Mouse (Mus musculus) E14TG2a.4 (cell line): Measurements from ENCODE around the gene Abca17.

Source experiments
- H3K27me3 ChIP-seq: 2 replicates; pipeline ENCODE4 v1.6.1; 2014; ENCODE audit warnings: low read length, control low read depth; ENCODE audit not compliant: insufficient read depth
- H3K36me3 ChIP-seq: 2 replicates; pipeline ENCODE4 v1.6.1; 2014; ENCODE audit warnings: low read length, control low read depth; ENCODE audit not compliant: insufficient read depth
- H3K4me1 ChIP-seq: replicated peaks from 2 replicates; pipeline ENCODE4 v1.6.1; 2014; ENCODE audit warnings: low read depth, low read length, control low read depth
- H3K4me3 ChIP-seq: replicated peaks from 2 replicates; pipeline ENCODE4 v1.5.1; 2014; ENCODE audit warnings: mild to moderate bottlenecking, low read length
- H3K9me3 ChIP-seq: 2 replicates; pipeline ENCODE4 v1.6.1; 2014; ENCODE audit warnings: low read length, control low read depth
- CTCF ChIP-seq: conservative IDR thresholded peaks from 2 replicates; pipeline ENCODE4 v1.5.1; 2014; ENCODE audit warnings: low read length
- NANOG ChIP-seq: IDR thresholded peaks from 2 replicates; pipeline ENCODE4 v1.6.1; 2014; ENCODE audit warnings: borderline replicate concordance, low read length, mixed read lengths
- POU5F1 ChIP-seq: IDR thresholded peaks from 2 replicates; pipeline ENCODE4 v1.6.1; 2014; ENCODE audit warnings: low read length, borderline replicate concordance

Abca17 gene

GRCm38 (mm10) chr17:24244061-24244460 lies 106.8 kb downstream of the Abca17 start:
- H3K4me3 ChIP-seq: no peak overlapping the region
- TF ChIP-seq POU5F1: no peak
- TF ChIP-seq NANOG: no peak
- no peak for TF ChIP-seq CTCF
- peaks cover 31% of the 10 kb centered on the region for H3K4me1 ChIP-seq
- no peaks in the 10 kb centered on the region for H3K27me3 ChIP-seq
- peaks cover 93% of the 10 kb centered on the region for H3K36me3 ChIP-seq
- H3K9me3 ChIP-seq: peaks cover 7% of the 10 kb centered on the region; the same call in 1 of the 2 replicates

DNA sequence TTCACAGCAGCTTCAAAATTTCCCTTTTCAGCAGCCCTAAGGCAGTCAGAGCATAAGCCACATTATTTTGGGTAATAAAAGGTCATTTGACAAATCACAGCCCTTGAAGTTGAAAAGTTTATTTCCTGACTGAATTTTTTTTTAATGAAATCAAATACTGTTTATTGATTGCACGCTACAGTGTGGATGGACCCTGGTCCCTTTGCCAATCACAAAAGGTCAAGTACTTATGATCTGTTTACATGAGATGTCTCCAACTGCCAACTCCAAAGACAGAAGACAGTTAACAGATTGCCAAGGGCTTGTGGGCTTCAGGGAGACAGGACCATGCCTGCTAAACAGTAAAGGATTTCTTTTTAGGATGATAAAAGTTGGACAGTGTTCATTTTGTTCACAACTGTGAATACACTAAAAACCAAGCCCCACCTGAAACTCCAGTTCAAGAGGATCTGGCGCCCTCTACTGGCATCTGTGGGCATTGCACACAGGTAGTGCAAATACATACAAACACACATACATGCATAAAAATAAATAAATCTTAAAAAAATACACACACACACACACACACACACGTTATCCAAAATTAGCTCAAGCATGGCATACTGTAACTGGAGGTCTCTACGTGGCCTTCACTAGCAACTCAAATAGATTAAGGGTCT lies 107.4 kb downstream of the Abca17 start:
- TF ChIP-seq CTCF (peak; percentile 41), NANOG (no peak)
- H3K36me3 ChIP-seq: peaks cover 93% of the 10 kb centered on the region
- peaks cover 7% of the 10 kb centered on the region; the same call in 1 of the 2 replicates for H3K9me3 ChIP-seq
- no peaks in the 10 kb centered on the region for H3K27me3 ChIP-seq
- peaks cover 28% of the 10 kb centered on the region for H3K4me1 ChIP-seq
- no peak overlapping the region for H3K4me3 ChIP-seq

GRCm38 (mm10) chr17:24236921-24237320 lies 113.9 kb downstream of the Abca17 start:
- Histone ChIP-seq H3K9me3 (peaks cover 7% of the 10 kb centered on the region; the same call in 1 of the 2 replicates), H3K36me3 (peaks cover 99% of the 10 kb centered on the region), H3K4me3 (no peak overlapping the region), H3K4me1 (peaks cover 25% of the 10 kb centered on the region), H3K27me3 (no peaks in the 10 kb centered on the region)
- no peak for TF ChIP-seq NANOG
- TF ChIP-seq POU5F1: no peak
- no peak for TF ChIP-seq CTCF

DNA sequence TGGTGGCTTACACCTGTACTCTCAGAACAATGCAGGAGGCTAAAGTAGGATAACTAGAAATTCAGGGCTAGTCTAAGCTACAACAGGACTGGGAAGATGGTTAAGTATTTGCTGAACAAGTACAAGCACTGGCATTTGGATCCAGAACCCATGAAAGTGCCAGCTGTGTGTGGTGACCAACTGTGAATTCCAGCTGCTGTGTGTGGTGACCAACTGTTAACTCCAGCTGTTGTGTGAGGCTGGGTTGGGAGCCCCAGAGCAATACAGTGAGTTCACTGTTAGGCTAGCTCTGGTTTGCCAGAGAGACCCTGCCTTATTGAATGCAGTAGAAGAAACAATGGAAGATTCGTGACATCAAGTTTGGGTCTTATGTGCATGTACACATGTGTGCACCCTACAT lies 114.4 kb downstream of the Abca17 start:
- TF ChIP-seq NANOG (no peak), CTCF (no peak), POU5F1 (no peak)
- Histone ChIP-seq H3K9me3 (peaks cover 7% of the 10 kb centered on the region; the same call in 1 of the 2 replicates), H3K36me3 (peaks cover 99% of the 10 kb centered on the region), H3K4me1 (peaks cover 29% of the 10 kb centered on the region), H3K4me3 (no peak overlapping the region), H3K27me3 (no peaks in the 10 kb centered on the region)

- H3K4me3 ChIP-seq: no peak overlapping the region
Measured at GRCm38 (mm10) chr17:24227941-24228340, 122.9 kb downstream of the Abca17 start.

DNA sequence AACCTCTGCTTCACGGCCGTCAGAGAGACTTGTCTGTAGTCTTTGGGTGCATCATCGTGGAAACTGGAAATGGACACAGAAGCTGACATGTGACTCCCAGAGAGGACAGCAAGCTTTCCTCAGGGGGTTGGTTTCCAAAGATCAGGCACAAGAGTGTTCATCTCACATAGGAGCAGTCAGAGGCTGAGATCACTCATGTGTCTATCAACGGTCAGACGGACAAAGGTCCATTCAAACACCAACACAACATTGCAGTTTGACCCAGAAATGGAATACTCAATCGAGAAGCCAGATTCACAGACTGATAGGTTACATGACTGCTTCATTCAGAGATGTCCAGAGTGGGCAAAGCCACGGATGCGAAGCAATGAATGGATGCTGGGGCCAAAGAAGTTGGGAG lies 124.1 kb downstream of the Abca17 start:
- no peaks in the 10 kb centered on the region for H3K9me3 ChIP-seq
- peaks cover 89% of the 10 kb centered on the region for H3K36me3 ChIP-seq
- H3K27me3 ChIP-seq: no peaks in the 10 kb centered on the region
- TF ChIP-seq CTCF: no peak
- TF ChIP-seq NANOG: no peak
- TF ChIP-seq POU5F1: no peak
- peaks cover 54% of the 10 kb centered on the region for H3K4me1 ChIP-seq
- no peak overlapping the region for H3K4me3 ChIP-seq

More at GRCm38 (mm10) chr17:24227941-24228340, 122.9 kb downstream of the Abca17 start:
- peaks cover 49% of the 10 kb centered on the region for H3K4me1 ChIP-seq
- H3K27me3 ChIP-seq: no peaks in the 10 kb centered on the region
- TF ChIP-seq POU5F1: no peak
- no peak for TF ChIP-seq CTCF
- no peak for TF ChIP-seq NANOG
- H3K9me3 ChIP-seq: no peaks in the 10 kb centered on the region
- peaks cover 89% of the 10 kb centered on the region for H3K36me3 ChIP-seq

DNA sequence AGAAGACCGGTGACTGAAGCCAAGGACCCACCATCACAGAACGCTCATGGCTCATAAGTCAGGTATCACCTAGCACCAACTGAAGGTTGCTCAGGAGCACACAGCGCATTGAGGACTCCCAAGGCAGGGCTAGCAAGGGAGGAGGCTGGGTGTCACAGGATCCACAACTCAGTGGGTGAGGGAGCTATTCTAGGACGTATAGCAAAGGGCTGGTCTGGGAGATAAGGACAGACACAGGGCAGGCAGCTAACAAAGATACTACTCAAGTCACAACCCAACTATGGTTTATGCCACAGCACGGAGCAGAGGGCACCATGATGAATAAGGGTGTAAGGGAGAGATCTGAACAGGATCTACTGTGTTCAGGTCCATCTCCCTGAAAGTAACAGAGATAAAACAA lies 125.0 kb downstream of the Abca17 start:
- H3K4me3 ChIP-seq: no peak overlapping the region
- peaks cover 83% of the 10 kb centered on the region for H3K36me3 ChIP-seq
- H3K9me3 ChIP-seq: no peaks in the 10 kb centered on the region
- H3K27me3 ChIP-seq: no peaks in the 10 kb centered on the region
- no peak for TF ChIP-seq NANOG
- TF ChIP-seq CTCF: no peak
- no peak for TF ChIP-seq POU5F1
- H3K4me1 ChIP-seq: peaks cover 57% of the 10 kb centered on the region

- no peak for TF ChIP-seq POU5F1
- TF ChIP-seq CTCF: no peak
- TF ChIP-seq NANOG: no peak
- H3K9me3 ChIP-seq: no peaks in the 10 kb centered on the region
- no peaks in the 10 kb centered on the region for H3K27me3 ChIP-seq
- H3K36me3 ChIP-seq: peaks cover 73% of the 10 kb centered on the region
- no peak overlapping the region for H3K4me3 ChIP-seq
- H3K4me1 ChIP-seq: peaks cover 60% of the 10 kb centered on the region
Measured at GRCm38 (mm10) chr17:24224741-24225140, 126.1 kb downstream of the Abca17 start.

- peaks cover 66% of the 10 kb centered on the region for H3K4me1 ChIP-seq
- H3K36me3 ChIP-seq: peaks cover 72% of the 10 kb centered on the region
- H3K4me3 ChIP-seq: no peak overlapping the region
- no peaks in the 10 kb centered on the region for H3K9me3 ChIP-seq
- H3K27me3 ChIP-seq: no peaks in the 10 kb centered on the region
- no peak for TF ChIP-seq POU5F1
- no peak for TF ChIP-seq CTCF
- no peak for TF ChIP-seq NANOG
Measured at GRCm38 (mm10) chr17:24223513-24223912, 127.4 kb downstream of the Abca17 start.
